Mouse (Mus musculus): ENCODE measurements around the gene 2310011J03Rik. TPM values are rescaled to one million over a fixed set of nuclear protein-coding genes. Genes with fewer than 3 reads are reported as not detected.

Gene 2310011J03Rik
- 38.4 and 39.7 TPM in 2 replicates for polyA plus RNA-seq (2016; fragmentation: Nextera tagmentation; extraction: Ambion mirVana)

DNA sequence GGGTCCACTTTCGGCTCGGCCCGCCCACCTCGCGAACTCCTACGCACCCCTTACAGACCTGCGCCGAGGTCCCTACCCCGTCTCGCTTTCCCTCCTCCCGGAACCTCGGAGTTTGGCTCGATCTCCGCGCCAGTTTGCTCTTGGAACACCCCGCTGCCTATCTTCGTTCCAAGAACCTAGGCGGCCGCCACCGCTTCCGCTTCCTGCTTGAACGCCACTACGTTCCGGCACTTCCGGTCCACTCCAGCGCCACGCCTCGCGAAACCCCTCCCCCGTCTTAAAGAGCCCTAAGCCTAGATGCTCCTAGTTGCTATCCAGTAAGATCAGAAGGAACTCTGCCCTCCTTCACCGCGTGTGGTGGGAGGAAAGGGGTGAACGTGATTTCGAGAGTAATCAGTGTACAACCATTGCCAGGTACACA lies at the start of gene 2310011J03Rik:
2310011J03Rik (minus strand) TSS at position 198 of the 421 bp plus-strand sequence.
- peaks cover 44% of the 10 kb centered on the region for H3K27me3 ChIP-seq
- peak within 1 kb of the TSS; percentile 81 for H3K4me3 ChIP-seq
- H3K4me1 ChIP-seq, result peaks cover 48% of the 10 kb centered on the region
- H3K36me3 ChIP-seq, result peaks cover 35% of the 10 kb centered on the region
- no peaks in the 10 kb centered on the region for H3K9me3 ChIP-seq (replicated peaks)
- under 1% methylated on average over 34 of the region's 34 CpGs for WGBS
- peak within 1 kb of the TSS; percentile 76 for H3K9ac ChIP-seq
- peak within 1 kb of the TSS; percentile 88 for H3K4me2 ChIP-seq (replicated peaks)
- ATAC-seq (ENCODE audit: low FRiP score), result peak; percentile 65
- H3K27ac ChIP-seq, result peak within 1 kb of the TSS; percentile 68

DNA sequence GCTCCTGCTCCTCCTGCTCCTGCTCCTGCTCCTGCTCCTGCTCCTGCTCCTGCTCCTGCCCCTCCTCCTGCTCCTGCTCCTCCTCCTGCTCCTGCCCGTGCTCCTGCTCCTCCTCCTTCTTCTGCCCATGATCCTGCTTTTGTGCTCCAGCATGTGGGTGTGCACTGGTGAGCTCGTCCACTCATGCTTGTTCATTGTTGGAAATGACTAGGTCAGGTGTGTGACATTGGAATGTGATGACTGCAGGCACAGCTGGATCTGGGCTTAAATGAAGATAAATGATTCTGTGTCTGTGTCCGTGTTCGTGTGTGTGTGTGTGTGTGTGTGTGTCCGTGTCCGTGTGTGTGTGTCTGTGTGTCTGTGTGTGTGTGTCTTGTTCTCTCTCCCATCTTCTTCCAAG lies 48.1 kb upstream of the 2310011J03Rik start:
- no peaks in the 10 kb centered on the region; the same call in 1 of the 2 replicates for H3K9me3 ChIP-seq (replicated peaks)
- no peak overlapping the region for H3K4me2 ChIP-seq (replicated peaks)
- no peak for ATAC-seq (ENCODE audit: low FRiP score)
- no peaks in the 10 kb centered on the region for H3K36me3 ChIP-seq
- H3K27ac ChIP-seq, result no peak overlapping the region
- no peak overlapping the region for H3K9ac ChIP-seq
- WGBS, result 89% methylated on average over 6 of the region's 6 CpGs
- H3K4me1 ChIP-seq, result peaks cover 15% of the 10 kb centered on the region
- H3K4me3 ChIP-seq, result no peak overlapping the region
- peaks cover 28% of the 10 kb centered on the region for H3K27me3 ChIP-seq

DNA sequence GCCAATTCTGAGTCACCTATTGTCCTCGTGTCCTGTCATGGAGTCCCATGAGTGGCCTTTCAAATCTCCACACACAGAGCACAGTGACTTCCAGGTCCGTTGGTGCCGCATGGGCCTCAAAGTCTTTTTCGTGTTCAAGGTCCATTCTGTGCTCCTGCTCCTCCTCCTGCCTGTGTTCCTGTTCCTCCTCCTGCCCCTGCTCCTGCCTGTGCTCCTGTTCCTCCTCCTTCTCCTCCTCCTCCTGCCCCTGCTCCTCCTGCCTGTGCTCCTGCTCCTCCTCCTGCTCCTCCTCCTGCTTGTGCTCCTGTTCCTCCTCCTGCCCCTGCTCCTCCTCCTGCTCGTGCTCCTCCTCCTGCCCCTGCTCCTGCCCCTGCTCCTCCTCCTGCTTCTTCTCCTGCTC lies 47.6 kb upstream of the 2310011J03Rik start:
- no peak overlapping the region for H3K27ac ChIP-seq
- H3K9me3 ChIP-seq (replicated peaks), result no peaks in the 10 kb centered on the region; the same call in 1 of the 2 replicates
- no peak overlapping the region for H3K4me3 ChIP-seq
- no peak overlapping the region for H3K4me2 ChIP-seq (replicated peaks)
- H3K36me3 ChIP-seq, result no peaks in the 10 kb centered on the region
- ATAC-seq (ENCODE audit: low FRiP score), result no peak
- no peak overlapping the region for H3K9ac ChIP-seq
- H3K4me1 ChIP-seq, result peaks cover 15% of the 10 kb centered on the region
- 62% methylated on average over 5 of the region's 5 CpGs for WGBS
- peaks cover 32% of the 10 kb centered on the region for H3K27me3 ChIP-seq

- H3K9me3 ChIP-seq (replicated peaks), result no peaks in the 10 kb centered on the region; the same call in 1 of the 2 replicates
- 63% methylated on average over 6 of the region's 6 CpGs for WGBS
Observed at GRCm38 (mm10) chr10:80365736-80366135, 45.4 kb upstream of the 2310011J03Rik start.

DNA sequence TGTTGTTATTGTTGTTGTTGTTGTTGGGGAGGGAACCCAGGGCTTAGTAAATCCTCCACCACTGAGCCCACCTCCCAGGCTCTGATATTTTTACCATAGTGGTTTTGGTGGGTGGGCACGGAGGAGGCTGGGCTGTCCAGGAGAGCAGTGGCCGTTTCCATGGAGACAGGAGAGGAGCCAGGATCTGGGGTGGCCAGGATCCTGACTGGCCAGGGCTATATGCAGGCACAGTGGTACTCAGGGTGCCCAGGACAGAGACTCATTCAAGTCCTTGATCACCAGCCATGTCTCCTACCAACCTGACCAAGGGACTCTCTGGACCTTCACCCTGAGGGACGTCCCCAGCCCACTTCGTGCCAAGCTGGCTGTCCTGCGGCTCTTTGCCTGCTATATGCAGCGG lies 43.4 kb upstream of the 2310011J03Rik start:
- no peak for ATAC-seq (ENCODE audit: low FRiP score)
- Histone ChIP-seq H3K27ac (no peak overlapping the region), H3K4me1 (peaks cover 7% of the 10 kb centered on the region), H3K4me2 (replicated peaks) (no peak overlapping the region), H3K9ac (no peak overlapping the region), H3K9me3 (replicated peaks) (no peaks in the 10 kb centered on the region; the same call in 1 of the 2 replicates), H3K36me3 (no peaks in the 10 kb centered on the region), H3K27me3 (peaks cover 65% of the 10 kb centered on the region), H3K4me3 (no peak overlapping the region)
- WGBS, result 46% methylated on average over 6 of the region's 6 CpGs

More at GRCm38 (mm10) chr10:80365736-80366135, 45.4 kb upstream of the 2310011J03Rik start:
- Histone ChIP-seq H3K4me2 (replicated peaks) (no peak overlapping the region), H3K9ac (no peak overlapping the region), H3K36me3 (no peaks in the 10 kb centered on the region), H3K27me3 (peaks cover 45% of the 10 kb centered on the region), H3K4me3 (no peak overlapping the region), H3K27ac (no peak overlapping the region), H3K4me1 (peaks cover 7% of the 10 kb centered on the region)
- no peak for ATAC-seq (ENCODE audit: low FRiP score)

- Histone ChIP-seq H3K9ac (0 out of 2 replicates have a peak overlapping the region, but pooled peaks have one; percentile 5), H3K4me3 (peak overlapping the region; percentile 25), H3K4me2 (replicated peaks) (peak overlapping the region; percentile 44), H3K27ac (no peak overlapping the region), H3K27me3 (peaks cover 91% of the 10 kb centered on the region), H3K9me3 (replicated peaks) (no peaks in the 10 kb centered on the region), H3K36me3 (no peaks in the 10 kb centered on the region), H3K4me1 (peaks cover 16% of the 10 kb centered on the region)
- 10% methylated on average over 27 of the region's 31 CpGs for WGBS
- no peak; the same call in 1 of the 2 replicates for ATAC-seq (ENCODE audit: low FRiP score)
Observed at GRCm38 (mm10) chr10:80357994-80358639, 37.8 kb upstream of the 2310011J03Rik start.

DNA sequence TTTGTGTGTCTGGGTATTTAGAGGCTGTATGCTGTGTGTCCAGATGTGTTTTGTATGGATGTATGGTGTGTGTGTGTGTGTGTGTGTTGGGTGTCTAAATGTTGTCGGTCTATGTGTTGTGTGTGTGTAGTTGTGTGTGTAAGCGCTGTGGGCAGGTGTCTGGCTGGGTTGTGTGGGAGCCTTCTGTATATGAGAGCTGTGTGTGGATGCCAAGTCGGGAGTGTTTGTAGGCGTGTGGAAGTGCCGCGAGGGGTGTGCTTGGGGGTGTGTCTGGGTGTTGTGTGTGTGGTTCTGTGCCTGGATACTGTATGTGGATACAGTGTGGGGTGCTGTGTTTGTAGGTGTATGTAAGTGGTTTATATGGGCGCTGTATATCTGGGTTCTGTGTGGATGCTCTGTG lies 37.0 kb upstream of the 2310011J03Rik start:
- peak overlapping the region; percentile 44; the same call in 1 of the 2 replicates for H3K4me2 ChIP-seq (replicated peaks)

DNA sequence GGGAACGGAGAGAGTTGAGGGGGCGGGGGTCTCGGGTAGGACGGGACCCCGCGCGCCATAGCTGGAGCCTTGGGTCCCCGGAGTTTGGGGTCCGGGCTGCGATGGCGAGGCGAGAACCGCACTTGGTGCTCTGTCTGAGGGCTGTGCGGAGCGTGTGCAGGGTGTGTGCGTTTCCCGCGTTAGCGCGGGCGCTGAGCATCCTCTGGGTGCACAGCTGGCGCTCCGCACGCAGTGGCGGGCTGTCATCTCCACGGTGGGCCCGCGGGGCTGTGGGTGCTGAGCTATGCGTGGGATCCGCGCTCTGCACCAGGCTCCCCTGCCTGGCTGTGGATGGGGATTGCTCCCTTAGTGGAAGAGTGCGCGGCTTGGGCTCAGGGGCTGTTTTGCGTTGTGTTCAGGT lies 36.4 kb upstream of the 2310011J03Rik start:
- H3K9ac ChIP-seq, result 0 out of 2 replicates have a peak overlapping the region, but pooled peaks have one; percentile 28
- no peaks in the 10 kb centered on the region for H3K36me3 ChIP-seq
- 2% methylated on average over 34 of the region's 34 CpGs for WGBS
- peaks cover 95% of the 10 kb centered on the region for H3K27me3 ChIP-seq
- peaks cover 16% of the 10 kb centered on the region for H3K4me1 ChIP-seq
- peak overlapping the region; percentile 29 for H3K4me3 ChIP-seq
- H3K9me3 ChIP-seq (replicated peaks), result no peaks in the 10 kb centered on the region
- no peak for ATAC-seq (ENCODE audit: low FRiP score)
- no peak overlapping the region for H3K27ac ChIP-seq
- peak overlapping the region; percentile 52 for H3K4me2 ChIP-seq (replicated peaks)

More for the DNA sequence above, 37.0 kb upstream of the 2310011J03Rik start:
- Histone ChIP-seq H3K36me3 (no peaks in the 10 kb centered on the region), H3K27ac (no peak overlapping the region), H3K4me1 (peaks cover 16% of the 10 kb centered on the region), H3K9ac (no peak overlapping the region), H3K4me3 (peak overlapping the region; percentile 25; the same call in 1 of the 2 replicates), H3K27me3 (peaks cover 91% of the 10 kb centered on the region), H3K9me3 (replicated peaks) (no peaks in the 10 kb centered on the region)
- WGBS, result 36% methylated on average over 7 of the region's 7 CpGs
- ATAC-seq (ENCODE audit: low FRiP score), result no peak

DNA sequence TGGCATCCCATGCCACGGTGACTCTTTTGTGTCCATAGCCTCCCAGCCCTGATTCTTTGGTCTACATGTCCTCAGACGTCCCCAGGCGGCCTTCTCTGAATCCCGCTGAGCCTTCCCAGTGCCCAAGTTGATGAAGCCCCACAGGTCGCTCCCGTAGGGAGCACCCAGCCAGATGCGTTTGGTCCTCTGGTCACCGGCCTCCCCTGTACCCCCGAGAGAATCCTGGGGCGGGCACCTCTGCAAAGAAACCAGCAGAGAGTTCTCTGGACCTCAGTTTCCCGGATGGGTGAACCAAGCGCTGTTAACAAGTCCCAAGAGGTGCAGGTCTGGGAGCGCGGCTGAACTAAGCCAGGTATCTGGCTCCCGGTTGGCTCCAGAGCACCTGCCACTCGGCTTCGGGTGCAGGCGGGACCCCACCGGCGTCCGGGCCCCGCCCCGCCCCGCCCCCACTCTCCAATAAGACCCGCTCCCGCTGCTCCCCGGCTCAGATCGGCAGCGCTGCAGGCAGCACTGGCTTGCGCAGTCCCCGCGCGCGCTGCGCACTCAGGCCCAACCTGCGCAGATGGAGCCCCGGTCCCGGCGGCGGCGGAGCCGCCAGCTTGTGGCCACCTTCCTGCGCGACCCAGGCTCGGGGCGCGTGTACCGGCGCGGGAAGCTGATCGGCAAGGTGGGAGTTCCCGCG lies 35.8 kb upstream of the 2310011J03Rik start, which contains the start of gene Plk5:
Plk5 (plus strand) TSS at position 459 of the 682 bp plus-strand sequence.
- H3K4me3 ChIP-seq, result peak within 1 kb of the TSS; percentile 29
- no peak within 1 kb of the TSS for H3K27ac ChIP-seq
- H3K9ac ChIP-seq, result 0 out of 2 replicates have a peak within 1 kb of the TSS, but pooled peaks have one; percentile 28
- 1% methylated on average over 53 of the region's 53 CpGs for WGBS
- no peaks in the 10 kb centered on the region for H3K9me3 ChIP-seq (replicated peaks)
- H3K4me2 ChIP-seq (replicated peaks), result peak within 1 kb of the TSS; percentile 52
- H3K36me3 ChIP-seq, result no peaks in the 10 kb centered on the region
- H3K27me3 ChIP-seq, result peaks cover 98% of the 10 kb centered on the region
- ATAC-seq (ENCODE audit: low FRiP score), result no peak
- H3K4me1 ChIP-seq, result peaks cover 16% of the 10 kb centered on the region

DNA sequence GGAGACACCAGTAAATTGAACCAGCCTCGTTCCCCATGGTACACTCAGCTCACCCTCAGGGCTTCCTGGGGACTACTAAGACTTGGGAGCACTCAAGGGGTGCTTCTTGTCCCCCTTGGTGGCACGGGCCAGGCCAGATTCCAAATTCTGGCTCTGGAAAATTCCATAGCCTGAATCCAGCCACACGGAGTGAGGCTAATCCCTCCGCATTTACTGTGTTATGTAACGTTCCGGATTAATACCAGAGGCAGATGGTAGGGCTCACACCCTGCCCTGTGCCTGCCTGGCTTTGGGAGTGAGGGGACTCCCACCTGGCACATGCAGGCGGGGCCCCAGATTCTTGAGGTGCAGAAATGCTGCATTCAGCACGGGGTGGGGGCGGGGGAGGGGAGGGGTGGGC lies 35.1 kb upstream of the 2310011J03Rik start:
- peaks cover 16% of the 10 kb centered on the region for H3K4me1 ChIP-seq
- H3K4me3 ChIP-seq, result no peak overlapping the region
- H3K9ac ChIP-seq, result no peak overlapping the region
- H3K27ac ChIP-seq, result no peak overlapping the region
- H3K27me3 ChIP-seq, result peaks cover 100% of the 10 kb centered on the region
- ATAC-seq (ENCODE audit: low FRiP score), result no peak
- H3K4me2 ChIP-seq (replicated peaks), result no peak overlapping the region
- H3K9me3 ChIP-seq (replicated peaks), result no peaks in the 10 kb centered on the region
- H3K36me3 ChIP-seq, result no peaks in the 10 kb centered on the region
- 14% methylated on average over 9 of the region's 9 CpGs for WGBS

DNA sequence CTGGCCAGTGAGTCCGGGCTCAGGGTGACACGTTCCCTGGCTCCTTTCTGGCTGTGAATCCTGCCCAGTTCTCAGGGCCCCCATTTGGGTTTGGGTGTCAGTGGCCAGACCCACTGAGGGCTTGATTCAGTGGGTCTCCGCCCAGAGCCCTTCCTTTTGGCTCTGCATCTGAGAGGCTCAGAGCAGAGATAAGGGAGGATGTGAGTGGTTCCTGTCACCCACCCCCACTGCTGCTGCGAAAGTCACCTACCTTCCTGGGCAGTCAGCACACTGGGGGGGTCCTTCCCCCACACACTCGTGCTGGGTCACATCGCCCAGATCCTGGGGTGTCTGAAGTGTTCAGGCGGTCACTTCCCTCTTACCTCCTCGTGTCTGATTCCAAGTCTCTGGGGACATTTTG lies 32.4 kb upstream of the 2310011J03Rik start:
- Histone ChIP-seq H3K27me3 (peaks cover 100% of the 10 kb centered on the region), H3K4me2 (replicated peaks) (no peak overlapping the region), H3K9me3 (replicated peaks) (no peaks in the 10 kb centered on the region), H3K9ac (no peak overlapping the region), H3K4me3 (no peak overlapping the region), H3K27ac (no peak overlapping the region), H3K4me1 (peaks cover 24% of the 10 kb centered on the region), H3K36me3 (no peaks in the 10 kb centered on the region)
- 60% methylated on average over 8 of the region's 8 CpGs for WGBS
- no peak for ATAC-seq (ENCODE audit: low FRiP score)

GRCm38 (mm10) chr10:80351896-80352295 lies 31.6 kb upstream of the 2310011J03Rik start:
- 24% methylated on average over 11 of the region's 11 CpGs for WGBS
- H3K4me2 ChIP-seq (replicated peaks), result no peak overlapping the region

More at GRCm38 (mm10) chr10:80351896-80352295, 31.6 kb upstream of the 2310011J03Rik start:
- no peak overlapping the region for H3K4me3 ChIP-seq
- ATAC-seq (ENCODE audit: low FRiP score), result no peak
- H3K36me3 ChIP-seq, result no peaks in the 10 kb centered on the region
- H3K27me3 ChIP-seq, result peaks cover 100% of the 10 kb centered on the region
- H3K9ac ChIP-seq, result no peak overlapping the region
- H3K27ac ChIP-seq, result no peak overlapping the region
- H3K4me1 ChIP-seq, result peaks cover 20% of the 10 kb centered on the region
- H3K9me3 ChIP-seq (replicated peaks), result no peaks in the 10 kb centered on the region

Measured in hindbrain, embryonic 12.5 days (tissue).